ENCODE assay signal across 20 mouse cellular contexts in genomic region chr2:160336053-160336452, GRCm38 (mm10). TPM values are rescaled to one million over a fixed set of nuclear protein-coding genes. Genes with fewer than 3 reads are reported as not detected.
"Had no signal": no experiment of that assay in that cellular context is flagged by ENCODE, and none has a peak within 500 bp of the region (broad histone marks: within the 10 kb centered on the region; RNA-seq: fewer than 3 reads in every experiment).

No protein-coding gene starts in this region.

- DNase-seq: kidney, adult 2 months; kidney, postnatal 14 days; lung, adult 2 months; lung, postnatal 36 days; right cerebral cortex, adult 18-20 months; right cerebral cortex, postnatal 25 days had no signal

- H3K9ac ChIP-seq: kidney, embryonic 15.5 days; liver, embryonic 15.5 days; neural tube, embryonic 15.5 days had no signal

- H3K27me3 ChIP-seq: liver, embryonic 15.5 days; megakaryocyte, embryonic 14.5 days had no signal

- H3K4me1 ChIP-seq: kidney, embryonic 15.5 days; liver, embryonic 15.5 days had no signal

- H3K9me3 ChIP-seq: kidney, embryonic 15.5 days; limb, embryonic 10.5 days; liver, embryonic 15.5 days; megakaryocyte, embryonic 14.5 days; neural tube, embryonic 15.5 days had no signal

- H3K4me3 ChIP-seq: kidney, embryonic 15.5 days; left cerebral cortex, adult 2 months; limb, embryonic 10.5 days; liver, embryonic 15.5 days; megakaryocyte, embryonic 14.5 days; neural tube, embryonic 15.5 days had no signal

- H3K27ac ChIP-seq: kidney, embryonic 15.5 days; left cerebral cortex, adult 2 months; limb, embryonic 10.5 days; liver, embryonic 15.5 days; neural tube, embryonic 15.5 days; stomach, postnatal 0 days had no signal

- ATAC-seq: lung, postnatal 0 days; midbrain, embryonic 16.5 days had no signal

- H3K4me2 ChIP-seq: kidney, embryonic 15.5 days; liver, embryonic 11.5 days; liver, embryonic 15.5 days; midbrain, embryonic 11.5 days; neural tube, embryonic 15.5 days had no signal

- H3K36me3 ChIP-seq: kidney, embryonic 15.5 days; limb, embryonic 10.5 days; liver, embryonic 15.5 days; neural tube, embryonic 15.5 days had no signal

RNA-seq across cellular contexts. Expression of gene Gm826, which starts 2.1 kb away (rescaled TPM):
- total RNA-seq: layer of hippocampus, postnatal 25 days; left cerebral cortex, adult 2 months; left cerebral cortex, postnatal 14 days had no signal
- polyA plus RNA-seq: midbrain, embryonic 11.5 days; midbrain, embryonic 16.5 days; neural tube, embryonic 11.5 days; neural tube, embryonic 15.5 days; stomach, postnatal 0 days had no signal
